Mouse (Mus musculus) heart, embryonic 14.5 days (tissue): ENCODE measurements around the gene Gm5460. TPM values are rescaled to one million over a fixed set of nuclear protein-coding genes. Genes with fewer than 3 reads are reported as not detected.

Experiments
- ATAC-seq: fragments of 200-750 bp; cut with Nextera tagmentation; 2 replicates; pipeline ENCODE4 v1.8.0; 2017; ENCODE audit warnings: low read depth, moderate TSS enrichment; ENCODE audit not compliant: insufficient number of reproducible peaks, insufficient read depth, low FRiP score
- H3K27ac ChIP-seq, 2 experiments: fragments of 200-500 bp in 1 of 2; fragments of 300-500 bp in 1 of 2; sonication (generic) in 1 of 2; replicated peaks in 1 of 2; 2 replicates each; pipeline ENCODE4 v1.5.1; 2012 to 2014; ENCODE audit warnings: low read depth in 2 of 2, low read length in 2 of 2, control low read depth in 1 of 2, mild to moderate bottlenecking in 1 of 2, mixed read lengths in 1 of 2; ENCODE audit not compliant: control insufficient read depth in 1 of 2, insufficient read depth in 1 of 2
- H3K27me3 ChIP-seq: fragments of 300-500 bp; sonication (generic); 2 replicates; pipeline ENCODE4 v1.6.1; 2014; ENCODE audit warnings: mild to moderate bottlenecking, low read length, control low read depth; ENCODE audit not compliant: control insufficient read depth, insufficient read depth
- H3K36me3 ChIP-seq: fragments of 300-500 bp; sonication (generic); 2 replicates; pipeline ENCODE4 v1.6.1; 2014; ENCODE audit warnings: mild to moderate bottlenecking, control low read depth, low read length, mixed read lengths; ENCODE audit not compliant: control insufficient read depth, insufficient read depth
- H3K4me1 ChIP-seq, 2 experiments: fragments of 200-500 bp in 1 of 2; fragments of 300-500 bp in 1 of 2; sonication (generic) in 1 of 2; 2 replicates each; pipeline ENCODE4 v1.6.1; 2012 to 2014; ENCODE audit warnings: low read length in 2 of 2, control low read depth in 1 of 2, mixed read lengths in 1 of 2; ENCODE audit not compliant: control insufficient read depth in 2 of 2, insufficient read depth in 2 of 2
- H3K4me2 ChIP-seq: fragments of 300-500 bp; sonication (generic); 2 replicates; pipeline ENCODE4 v1.6.1; 2014; ENCODE audit warnings: mild to moderate bottlenecking, low read length
- H3K4me3 ChIP-seq, 2 experiments: fragments of 200-500 bp in 1 of 2; fragments of 300-500 bp in 1 of 2; sonication (generic) in 1 of 2; 2 replicates each; pipeline ENCODE4 v1.5.1; 2012 to 2014; ENCODE audit warnings: low read length in 2 of 2, mild to moderate bottlenecking in 2 of 2, control low read depth in 1 of 2, low read depth in 1 of 2, moderate library complexity in 1 of 2; ENCODE audit not compliant: control insufficient read depth in 1 of 2, insufficient read depth in 1 of 2
- H3K9ac ChIP-seq: fragments of 300-500 bp; sonication (generic); 2 replicates; pipeline ENCODE4 v1.6.1; 2014; ENCODE audit warnings: mild to moderate bottlenecking, low read length
- H3K9me3 ChIP-seq: fragments of 300-500 bp; sonication (generic); 2 replicates; pipeline ENCODE4 v1.6.1; 2016; ENCODE audit warnings: low read length, control low read depth; ENCODE audit not compliant: control insufficient read depth
- WGBS: fragments of 180-500 bp; shearing (Covaris S2); extraction: QIAGEN DNeasy Blood & Tissue Kit; methylation state at CpG from one replicate; pipeline ENCODE4 v1.1.7; 2014; 5-methylcytosine and 5-hydroxymethylcytosine counted together
- polyA plus RNA-seq: library from polyadenylated mRNA; unstranded; fragments of >200 nt; fragmentation: Nextera tagmentation; extraction: Ambion mirVana; gene quantifications from 2 replicates; pipeline ENCODE4 v1.2.1, GENCODE M21; 2014

The Gm5460 gene
- polyA plus RNA-seq, 1 experiment from 2014 or later = not detected

- Histone ChIP-seq H3K36me3 (no peaks in the 10 kb centered on the region), H3K4me1 (no peaks in the 10 kb centered on the region), H3K4me2 (no peak overlapping the region), H3K27ac (no peak overlapping the region), H3K27me3 (no peaks in the 10 kb centered on the region), H3K4me3 (no peak overlapping the region), H3K9ac (no peak overlapping the region), H3K9me3 (no peaks in the 10 kb centered on the region)
- no peak for ATAC-seq
- WGBS = 82% methylated on average over 8 of the region's 8 CpGs
These were observed 17.5 kb downstream of the Gm5460 start for GRCm38 (mm10) chr14:34033841-34034610.

DNA sequence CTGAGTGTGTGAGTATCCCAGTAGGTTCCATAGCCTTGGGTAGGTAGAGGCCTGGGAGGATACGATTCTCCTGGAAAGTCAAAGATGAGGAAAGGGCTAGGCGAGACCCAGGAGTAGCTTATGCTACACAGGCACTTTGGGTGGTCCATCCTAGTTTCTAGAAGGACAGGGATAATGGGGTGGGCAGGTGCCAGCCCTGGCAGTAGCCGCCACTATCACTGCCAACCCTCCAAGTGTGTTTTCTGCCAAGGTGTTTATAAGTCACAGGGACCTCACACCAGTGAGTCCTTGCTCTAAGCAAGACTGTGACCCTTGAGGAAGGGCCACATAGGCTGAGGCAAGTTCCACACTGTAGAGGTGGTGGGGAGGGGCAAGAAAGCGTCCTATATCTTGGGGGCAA lies 24.7 kb downstream of the Gm5460 start:
- Histone ChIP-seq H3K4me1 (no peaks in the 10 kb centered on the region), H3K27me3 (no peaks in the 10 kb centered on the region), H3K4me3 (no peak overlapping the region), H3K36me3 (no peaks in the 10 kb centered on the region), H3K9ac (no peak overlapping the region), H3K9me3 (no peaks in the 10 kb centered on the region), H3K4me2 (no peak overlapping the region), H3K27ac (no peak overlapping the region)
- no peak for ATAC-seq
- WGBS = 69% methylated on average over 4 of the region's 4 CpGs

DNA sequence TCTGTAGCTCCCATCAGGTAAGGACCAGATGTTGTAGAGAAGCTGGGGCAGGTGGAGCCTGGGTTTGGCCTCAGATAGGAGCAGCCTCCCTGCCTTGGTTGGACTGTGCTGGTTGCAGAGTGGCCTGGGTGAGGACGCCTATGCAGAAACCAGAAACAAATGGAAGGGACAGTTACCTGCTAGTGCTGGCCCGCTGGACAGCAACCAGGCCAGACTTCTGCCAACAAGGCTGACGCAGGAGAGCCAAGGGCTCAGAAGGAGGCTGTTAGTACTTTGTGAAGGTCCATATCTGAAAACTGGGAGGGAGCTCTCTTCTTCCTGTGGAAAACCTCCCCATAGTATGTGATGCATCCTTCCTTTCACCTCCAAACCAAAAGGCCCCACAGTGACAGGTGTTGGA lies 26.8 kb downstream of the Gm5460 start:
- Histone ChIP-seq H3K9me3 (no peaks in the 10 kb centered on the region), H3K4me3 (no peak overlapping the region), H3K27ac (no peak overlapping the region), H3K4me2 (no peak overlapping the region), H3K4me1 (no peaks in the 10 kb centered on the region), H3K9ac (no peak overlapping the region), H3K27me3 (no peaks in the 10 kb centered on the region), H3K36me3 (no peaks in the 10 kb centered on the region)
- ATAC-seq = no peak
- 35% methylated on average over 3 of the region's 3 CpGs for WGBS

GRCm38 (mm10) chr14:34050101-34050779 lies 33.7 kb downstream of the Gm5460 start:
- H3K9ac ChIP-seq = no peak overlapping the region
- no peaks in the 10 kb centered on the region for H3K27me3 ChIP-seq
- no peak overlapping the region for H3K4me2 ChIP-seq
- WGBS = 63% methylated on average over 5 of the region's 5 CpGs
- no peaks in the 10 kb centered on the region for H3K9me3 ChIP-seq
- no peak overlapping the region for H3K4me3 ChIP-seq
- no peak for ATAC-seq
- H3K4me1 ChIP-seq = no peaks in the 10 kb centered on the region
- no peaks in the 10 kb centered on the region for H3K36me3 ChIP-seq
- no peak overlapping the region for H3K27ac ChIP-seq

GRCm38 (mm10) chr14:34052516-34052915 lies 36.0 kb downstream of the Gm5460 start, which contains the start of gene Antxrl:
Gene Antxrl (plus strand): TSS chr14:34052707.
- no peaks in the 10 kb centered on the region for H3K4me1 ChIP-seq
- 84% methylated on average over 6 of the region's 6 CpGs for WGBS
- H3K27me3 ChIP-seq = no peaks in the 10 kb centered on the region
- H3K9ac ChIP-seq = no peak within 1 kb of the TSS
- H3K4me3 ChIP-seq = no peak within 1 kb of the TSS
- ATAC-seq = no peak
- H3K9me3 ChIP-seq = no peaks in the 10 kb centered on the region
- no peak within 1 kb of the TSS for H3K4me2 ChIP-seq
- H3K27ac ChIP-seq = no peak within 1 kb of the TSS
- no peaks in the 10 kb centered on the region for H3K36me3 ChIP-seq

DNA sequence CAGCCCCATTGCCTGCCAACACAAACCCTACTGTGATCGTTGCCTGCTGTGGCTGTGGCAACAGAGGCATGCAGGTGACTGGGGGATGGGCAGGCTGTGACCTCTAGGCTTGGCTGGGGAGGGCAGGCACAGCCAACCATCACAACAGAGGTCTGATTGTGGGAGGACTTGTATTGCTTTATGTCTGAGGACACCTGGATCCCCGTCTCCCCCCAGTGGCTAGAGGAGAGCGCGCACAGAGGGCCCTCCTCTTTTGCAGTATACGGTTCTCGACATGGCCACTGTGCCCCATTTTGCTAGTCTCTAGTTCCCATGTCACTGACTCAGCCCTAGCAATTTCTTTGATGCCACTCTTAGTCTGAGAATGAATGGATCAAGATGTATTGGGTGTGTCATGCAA lies 55.1 kb downstream of the Gm5460 start:
- Histone ChIP-seq H3K4me2 (no peak overlapping the region), H3K27ac (no peak overlapping the region), H3K27me3 (no peaks in the 10 kb centered on the region), H3K9me3 (no peaks in the 10 kb centered on the region), H3K4me1 (peaks cover 6 to 9% of the 10 kb centered on the region in 2 experiments), H3K36me3 (no peaks in the 10 kb centered on the region), H3K4me3 (no peak overlapping the region), H3K9ac (no peak overlapping the region)
- no peak for ATAC-seq
- WGBS = 63% methylated on average over 6 of the region's 6 CpGs

DNA sequence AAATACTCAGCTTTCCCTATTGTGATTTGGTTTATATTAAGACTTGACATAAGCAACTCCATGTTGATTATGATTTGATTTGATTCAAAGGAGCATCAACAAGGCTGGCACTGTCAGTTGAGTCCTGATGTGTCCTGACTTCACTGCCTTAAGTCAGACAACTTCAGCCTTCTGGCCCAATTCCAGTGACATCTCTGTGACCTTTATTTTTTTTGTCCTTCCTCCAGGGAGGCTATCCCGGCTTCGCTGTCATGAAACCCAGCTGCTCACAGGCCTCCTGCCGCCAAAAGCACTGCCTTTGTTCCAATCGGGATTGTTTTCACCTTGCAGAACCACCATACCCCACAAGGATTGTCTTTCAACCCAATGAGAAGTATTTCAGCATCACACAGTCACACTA lies 58.8 kb downstream of the Gm5460 start:
- Histone ChIP-seq H3K4me1 (peaks cover 6 to 13% of the 10 kb centered on the region in 2 experiments), H3K4me2 (no peak overlapping the region), H3K27ac (no peak overlapping the region), H3K27me3 (no peaks in the 10 kb centered on the region), H3K4me3 (no peak overlapping the region), H3K36me3 (no peaks in the 10 kb centered on the region), H3K9ac (no peak overlapping the region), H3K9me3 (no peaks in the 10 kb centered on the region)
- no peak for ATAC-seq
- whole genome bisulfite sequencing = 31% methylated on average over 4 of the region's 4 CpGs
